Mouse (Mus musculus) neural tube, embryonic 14.5 days (tissue): Measurements from ENCODE around the gene Vezt. TPM values are rescaled to one million over a fixed set of nuclear protein-coding genes. Genes with fewer than 3 reads are reported as not detected.

ENCODE experiments used
- ATAC-seq: fragments of 200-750 bp; cut with Nextera tagmentation; 2 replicates; pipeline ENCODE4 v1.8.0; 2017; ENCODE audit warnings: low read depth, mild to moderate bottlenecking, moderate TSS enrichment, moderate library complexity
- H3K27ac ChIP-seq: fragments of 300-500 bp; sonication (generic); 2 replicates; pipeline ENCODE4 v1.5.1; 2014; ENCODE audit warnings: low read depth, mild to moderate bottlenecking, control low read depth, low read length, moderate library complexity, mixed read lengths
- H3K27me3 ChIP-seq: fragments of 300-500 bp; sonication (generic); 2 replicates; pipeline ENCODE4 v1.6.1; 2014; ENCODE audit warnings: low read length; ENCODE audit not compliant: control insufficient read depth, insufficient read depth
- H3K36me3 ChIP-seq: fragments of 300-500 bp; sonication (generic); 2 replicates; pipeline ENCODE4 v1.6.1; 2014; ENCODE audit warnings: low read length, mixed read lengths; ENCODE audit not compliant: control insufficient read depth, insufficient read depth
- H3K4me1 ChIP-seq: fragments of 300-500 bp; sonication (generic); 2 replicates; pipeline ENCODE4 v1.6.1; 2014; ENCODE audit warnings: low read length; ENCODE audit not compliant: control insufficient read depth, insufficient read depth
- H3K4me2 ChIP-seq: fragments of 300-500 bp; sonication (generic); 2 replicates; pipeline ENCODE4 v1.6.1; 2014; ENCODE audit warnings: mild to moderate bottlenecking, low read depth, low read length, control low read depth
- H3K4me3 ChIP-seq: fragments of 300-500 bp; sonication (generic); 2 replicates; pipeline ENCODE4 v1.5.1; 2014; ENCODE audit warnings: low read depth, low read length, control low read depth, mixed read lengths
- H3K9ac ChIP-seq: fragments of 300-500 bp; sonication (generic); replicated peaks from 2 replicates; pipeline ENCODE4 v1.6.1; 2014; ENCODE audit warnings: low read depth, mild to moderate bottlenecking, control low read depth, low read length, mixed read lengths
- H3K9me3 ChIP-seq: fragments of 300-500 bp; sonication (generic); 2 replicates; pipeline ENCODE4 v1.6.1; 2016; ENCODE audit warnings: low read length; ENCODE audit not compliant: control insufficient read depth
- WGBS: fragments of 180-500 bp; shearing (Covaris S2); extraction: QIAGEN DNeasy Blood & Tissue Kit; methylation state at CpG from one replicate; pipeline ENCODE4 v1.1.7; 2014; 5-methylcytosine and 5-hydroxymethylcytosine counted together
- polyA plus RNA-seq: library from polyadenylated mRNA; unstranded; fragments of >200 nt; fragmentation: Nextera tagmentation; extraction: Ambion mirVana; gene quantifications from 2 replicates; pipeline ENCODE4 v1.2.1, GENCODE M21; 2014

The Vezt gene
- polyA plus RNA-seq, result 60.5 and 62.3 TPM in 2 replicates

- peak within 1 kb of the TSS; percentile 76 for H3K27ac ChIP-seq
- peak within 1 kb of the TSS; percentile 85 for H3K9ac ChIP-seq
- no peaks in the 10 kb centered on the region for H3K36me3 ChIP-seq
- H3K4me2 ChIP-seq, result peak within 1 kb of the TSS; percentile 65
- H3K27me3 ChIP-seq, result no peaks in the 10 kb centered on the region
- peaks cover 13% of the 10 kb centered on the region for H3K4me1 ChIP-seq
- H3K4me3 ChIP-seq, result peak within 1 kb of the TSS; percentile 86
- H3K9me3 ChIP-seq, result no peaks in the 10 kb centered on the region
- under 1% methylated on average over 69 of the region's 77 CpGs for WGBS
- peak; percentile 99 for ATAC-seq
Measured at GRCm38 (mm10) chr10:94035658-94036374, at the start of gene Vezt, which contains the start of gene Fgd6. Gene Vezt (minus strand): TSS chr10:94035817. Gene Fgd6 (plus strand): TSS chr10:94036001.

- 43% methylated on average over 7 of the region's 7 CpGs for WGBS
- Histone ChIP-seq H3K4me3 (no peak overlapping the region), H3K9me3 (no peaks in the 10 kb centered on the region), H3K4me2 (no peak overlapping the region), H3K36me3 (no peaks in the 10 kb centered on the region), H3K27me3 (no peaks in the 10 kb centered on the region), H3K27ac (no peak overlapping the region), H3K4me1 (no peaks in the 10 kb centered on the region), H3K9ac (no peak overlapping the region)
- ATAC-seq, result no peak
Measured at GRCm38 (mm10) chr10:94082040-94082734, 46.6 kb upstream of the Vezt start.

GRCm38 (mm10) chr10:94080740-94081139 is 45.1 kb upstream of the Vezt start:
- Histone ChIP-seq H3K27me3 (no peaks in the 10 kb centered on the region), H3K9ac (no peak overlapping the region), H3K4me3 (no peak overlapping the region), H3K27ac (no peak overlapping the region), H3K36me3 (no peaks in the 10 kb centered on the region), H3K9me3 (no peaks in the 10 kb centered on the region), H3K4me1 (no peaks in the 10 kb centered on the region), H3K4me2 (no peak overlapping the region)
- WGBS, result 77% methylated on average over 3 of the region's 3 CpGs
- no peak for ATAC-seq

GRCm38 (mm10) chr10:94076966-94077825 is 41.6 kb upstream of the Vezt start:
- Histone ChIP-seq H3K9ac (no peak overlapping the region), H3K27ac (peak overlapping the region; percentile 66; the same call in 1 of the 2 replicates), H3K9me3 (no peaks in the 10 kb centered on the region), H3K4me1 (no peaks in the 10 kb centered on the region), H3K36me3 (no peaks in the 10 kb centered on the region), H3K4me2 (no peak overlapping the region), H3K27me3 (no peaks in the 10 kb centered on the region), H3K4me3 (no peak overlapping the region)
- 65% methylated on average over 14 of the region's 14 CpGs for WGBS
- no peak for ATAC-seq

- H3K9me3 ChIP-seq, result no peaks in the 10 kb centered on the region
- no peaks in the 10 kb centered on the region for H3K27me3 ChIP-seq
- no peak for ATAC-seq
- 78% methylated on average over 4 of the region's 4 CpGs for WGBS
- H3K4me3 ChIP-seq, result no peak overlapping the region
- no peaks in the 10 kb centered on the region for H3K36me3 ChIP-seq
- no peaks in the 10 kb centered on the region for H3K4me1 ChIP-seq
- no peak overlapping the region for H3K9ac ChIP-seq
- H3K4me2 ChIP-seq, result no peak overlapping the region
- H3K27ac ChIP-seq, result no peak overlapping the region
Measured at GRCm38 (mm10) chr10:94072916-94073465, 37.4 kb upstream of the Vezt start.

GRCm38 (mm10) chr10:94072261-94072915 is 36.8 kb upstream of the Vezt start:
- no peak overlapping the region for H3K27ac ChIP-seq

GRCm38 (mm10) chr10:94071641-94072040 is 36.0 kb upstream of the Vezt start:
- Histone ChIP-seq H3K4me3 (no peak overlapping the region), H3K9me3 (no peaks in the 10 kb centered on the region), H3K27ac (no peak overlapping the region), H3K27me3 (no peaks in the 10 kb centered on the region), H3K4me2 (no peak overlapping the region), H3K36me3 (no peaks in the 10 kb centered on the region), H3K9ac (no peak overlapping the region), H3K4me1 (no peaks in the 10 kb centered on the region)
- no peak for ATAC-seq
- WGBS, result 86% methylated on average over 7 of the region's 7 CpGs

More at GRCm38 (mm10) chr10:94072261-94072915, 36.8 kb upstream of the Vezt start:
- 65% methylated on average over 10 of the region's 10 CpGs for WGBS
- Histone ChIP-seq H3K27me3 (no peaks in the 10 kb centered on the region), H3K4me2 (no peak overlapping the region), H3K9ac (no peak overlapping the region), H3K4me3 (no peak overlapping the region), H3K36me3 (no peaks in the 10 kb centered on the region), H3K4me1 (no peaks in the 10 kb centered on the region), H3K9me3 (no peaks in the 10 kb centered on the region)
- no peak for ATAC-seq

GRCm38 (mm10) chr10:94068701-94069100 is 33.1 kb upstream of the Vezt start:
- no peak overlapping the region for H3K4me3 ChIP-seq
- no peak overlapping the region for H3K27ac ChIP-seq
- no peak overlapping the region for H3K9ac ChIP-seq
- no peaks in the 10 kb centered on the region for H3K36me3 ChIP-seq
- H3K4me1 ChIP-seq, result no peaks in the 10 kb centered on the region
- H3K4me2 ChIP-seq, result no peak overlapping the region
- ATAC-seq, result no peak
- no peaks in the 10 kb centered on the region for H3K9me3 ChIP-seq
- no peaks in the 10 kb centered on the region for H3K27me3 ChIP-seq
- WGBS, result 92% methylated on average over 5 of the region's 5 CpGs
